Mouse (Mus musculus): Measurements from ENCODE around the gene Fbl. TPM values are rescaled to one million over a fixed set of nuclear protein-coding genes. Genes with fewer than 3 reads are reported as not detected.

The Fbl gene
- 39.0 and 39.8 TPM in 2 replicates for total RNA-seq (2023)

GRCm38 (mm10) chr7:28169489-28170422 is at the start of gene Fbl:
TSS of gene Fbl (plus strand) at chr7:28169710.

GRCm38 (mm10) chr7:28129166-28129565 is 40.3 kb upstream of the Fbl start, which contains the start of gene 9530053A07Rik:
TSS of gene 9530053A07Rik (plus strand) at chr7:28129466.

GRCm38 (mm10) chr7:28179228-28179627 is 9.7 kb downstream of the Fbl start, which contains the start of gene Dyrk1b:
TSS of gene Dyrk1b (plus strand) at chr7:28179469.

Other genes with a start within 250 kb of the Fbl start
- gene Zfp974, start 240.2 kb upstream of the Fbl start, total RNA-seq (2023): 1.3 and 2.2 TPM in 2 replicates
- gene Zfp780b, start 190.5 kb upstream of the Fbl start, total RNA-seq (2023): 2.6 and 2.8 TPM in 2 replicates
- gene Zfp850, start 155.6 kb upstream of the Fbl start, total RNA-seq (2023): 1.0 and 1.8 TPM in 2 replicates
- gene Psmc4, start 119.6 kb upstream of the Fbl start, total RNA-seq (2023): 66.2 and 72.8 TPM in 2 replicates
- gene Fcgbp, start 98.5 kb upstream of the Fbl start, total RNA-seq (2023): not detected in 2 replicates
- gene 9530053A07Rik, start 40.2 kb upstream of the Fbl start, total RNA-seq (2023): not detected in 2 replicates
- 18.7 and 20.9 TPM in 2 replicates for gene Dyrk1b, start 9.8 kb downstream of the Fbl start, total RNA-seq (2023)
- 1.2 and 1.6 TPM in 2 replicates for gene Eid2, start 98.2 kb downstream of the Fbl start, total RNA-seq (2023)
- gene Eid2b, start 108.0 kb downstream of the Fbl start, total RNA-seq (2023): 5.0 and 6.9 TPM in 2 replicates
- gene Selenov, start 121.5 kb downstream of the Fbl start, total RNA-seq (2023): not detected in 2 replicates
- not detected in 2 replicates for gene Dll3, start 132.5 kb downstream of the Fbl start, total RNA-seq (2023)
- 30.5 and 34.3 TPM in 2 replicates for gene Timm50, start 142.4 kb downstream of the Fbl start, total RNA-seq (2023)
- gene Supt5, start 169.0 kb downstream of the Fbl start, total RNA-seq (2023): 75.3 and 85.3 TPM in 2 replicates
- 615 and 788 TPM in 2 replicates for gene Rps16, start 180.9 kb downstream of the Fbl start, total RNA-seq (2023)
- gene Plekhg2, start 202.9 kb downstream of the Fbl start, total RNA-seq (2023): 23.5 and 27.9 TPM in 2 replicates
- 1,259 and 1,483 TPM in 2 replicates for gene Zfp36, start 210.5 kb downstream of the Fbl start, total RNA-seq (2023)
- 7.6 and 8.2 TPM in 2 replicates for gene Med29, start 223.0 kb downstream of the Fbl start, total RNA-seq (2023)
- gene Paf1, start 223.2 kb downstream of the Fbl start, total RNA-seq (2023): 67.1 and 90.2 TPM in 2 replicates

Measured in neutrophil, adult 65 days (primary cell).